Mouse (Mus musculus) kidney, embryonic 15.5 days (tissue): ENCODE data around the gene Alk. TPM values are rescaled to one million over a fixed set of nuclear protein-coding genes. Genes with fewer than 3 reads are reported as not detected.

Experiments
- ATAC-seq: fragments of 200-750 bp; cut with Nextera tagmentation; replicated peaks from 2 replicates; pipeline ENCODE4 v1.8.0; 2017; ENCODE audit warnings: moderate TSS enrichment; ENCODE audit not compliant: low FRiP score
- H3K27ac ChIP-seq: fragments of 300-500 bp; sonication (generic); 2 replicates; pipeline ENCODE4 v1.5.1; 2015; ENCODE audit warnings: mild to moderate bottlenecking, inconsistent platforms
- H3K27me3 ChIP-seq: fragments of 300-500 bp; sonication (generic); 2 replicates; pipeline ENCODE4 v1.6.1; 2015; ENCODE audit warnings: inconsistent platforms
- H3K36me3 ChIP-seq: fragments of 300-500 bp; sonication (generic); 2 replicates; pipeline ENCODE4 v1.6.1; 2015; ENCODE audit warnings: inconsistent platforms
- H3K4me1 ChIP-seq: fragments of 300-500 bp; sonication (generic); 2 replicates; pipeline ENCODE4 v1.6.1; 2015; ENCODE audit warnings: inconsistent platforms
- H3K4me2 ChIP-seq: fragments of 300-500 bp; sonication (generic); 2 replicates; pipeline ENCODE4 v1.6.1; 2015; ENCODE audit warnings: moderate library complexity, mild to moderate bottlenecking, inconsistent platforms
- H3K4me3 ChIP-seq: fragments of 300-500 bp; sonication (generic); replicated peaks from 2 replicates; pipeline ENCODE4 v1.5.1; 2015; ENCODE audit warnings: mild to moderate bottlenecking, inconsistent platforms
- H3K9ac ChIP-seq: fragments of 300-500 bp; sonication (generic); 2 replicates; pipeline ENCODE4 v1.6.1; 2015; ENCODE audit warnings: mild to moderate bottlenecking, inconsistent platforms
- H3K9me3 ChIP-seq: fragments of 300-500 bp; sonication (generic); replicated peaks from 2 replicates; pipeline ENCODE4 v1.6.1; 2016; ENCODE audit warnings: inconsistent platforms
- WGBS: fragments of 180-500 bp; shearing (Covaris S2); methylation state at CpG from one replicate; pipeline ENCODE4 v1.1.7; 2015; ENCODE audit warnings: mixed read lengths; 5-methylcytosine and 5-hydroxymethylcytosine counted together
- polyA plus RNA-seq: library from polyadenylated mRNA; unstranded; fragments of >200 nt; fragmentation: Nextera tagmentation; extraction: Ambion mirVana; gene quantifications from 2 replicates; pipeline ENCODE4 v1.2.1, GENCODE M21; 2015

Gene Alk
- polyA plus RNA-seq, 1 experiment from 2014 or later = 0.51 TPM

GRCm38 (mm10) chr17:72474166-72474565 lies 130.3 kb downstream of the Alk start:
- Histone ChIP-seq H3K27ac (no peak overlapping the region), H3K27me3 (no peaks in the 10 kb centered on the region), H3K9ac (no peak overlapping the region), H3K9me3 (no peaks in the 10 kb centered on the region), H3K4me1 (no peaks in the 10 kb centered on the region), H3K4me3 (no peak overlapping the region), H3K4me2 (no peak overlapping the region), H3K36me3 (no peaks in the 10 kb centered on the region)
- ATAC-seq = no peak
- 65% methylated on average over 5 of the region's 5 CpGs for WGBS

GRCm38 (mm10) chr17:72448477-72448876 lies 155.9 kb downstream of the Alk start:
- no peaks in the 10 kb centered on the region for H3K4me1 ChIP-seq
- no peak overlapping the region for H3K4me3 ChIP-seq
- no peak for ATAC-seq
- H3K4me2 ChIP-seq = no peak overlapping the region
- H3K9me3 ChIP-seq = no peaks in the 10 kb centered on the region
- H3K27ac ChIP-seq = no peak overlapping the region
- no peaks in the 10 kb centered on the region for H3K36me3 ChIP-seq
- 80% methylated on average over 4 of the region's 4 CpGs for WGBS
- no peaks in the 10 kb centered on the region for H3K27me3 ChIP-seq
- no peak overlapping the region for H3K9ac ChIP-seq

- H3K4me2 ChIP-seq = no peak overlapping the region
- no peaks in the 10 kb centered on the region for H3K36me3 ChIP-seq
- no peaks in the 10 kb centered on the region for H3K4me1 ChIP-seq
- no peaks in the 10 kb centered on the region for H3K9me3 ChIP-seq
- H3K4me3 ChIP-seq = no peak overlapping the region
- no peaks in the 10 kb centered on the region for H3K27me3 ChIP-seq
- no peak overlapping the region for H3K9ac ChIP-seq
- H3K27ac ChIP-seq = no peak overlapping the region
- WGBS = 72% methylated on average over 3 of the region's 3 CpGs
- ATAC-seq = no peak
These were observed 158.9 kb downstream of the Alk start for GRCm38 (mm10) chr17:72445204-72446177.

GRCm38 (mm10) chr17:72417451-72417850 lies 187.0 kb downstream of the Alk start:
- Histone ChIP-seq H3K4me1 (no peaks in the 10 kb centered on the region), H3K27ac (no peak overlapping the region), H3K9ac (no peak overlapping the region), H3K4me3 (no peak overlapping the region), H3K4me2 (no peak overlapping the region), H3K9me3 (no peaks in the 10 kb centered on the region), H3K36me3 (no peaks in the 10 kb centered on the region), H3K27me3 (no peaks in the 10 kb centered on the region)
- no peak for ATAC-seq
- 62% methylated on average over 4 of the region's 4 CpGs for WGBS

- Histone ChIP-seq H3K4me2 (no peak overlapping the region), H3K36me3 (no peaks in the 10 kb centered on the region), H3K27ac (no peak overlapping the region), H3K9me3 (no peaks in the 10 kb centered on the region), H3K27me3 (no peaks in the 10 kb centered on the region), H3K9ac (no peak overlapping the region), H3K4me1 (no peaks in the 10 kb centered on the region), H3K4me3 (no peak overlapping the region)
- no peak for ATAC-seq
These were observed 189.8 kb downstream of the Alk start for GRCm38 (mm10) chr17:72414676-72415075.

- Histone ChIP-seq H3K36me3 (no peaks in the 10 kb centered on the region), H3K27me3 (no peaks in the 10 kb centered on the region), H3K9ac (no peak overlapping the region), H3K4me3 (no peak overlapping the region), H3K4me2 (no peak overlapping the region), H3K4me1 (no peaks in the 10 kb centered on the region), H3K27ac (no peak overlapping the region), H3K9me3 (no peaks in the 10 kb centered on the region)
- no peak for ATAC-seq
- 64% methylated on average over 2 of the region's 2 CpGs for WGBS
These were observed 199.6 kb downstream of the Alk start for GRCm38 (mm10) chr17:72404813-72405212.

GRCm38 (mm10) chr17:72401861-72402260 lies 202.6 kb downstream of the Alk start:
- ATAC-seq = no peak
- Histone ChIP-seq H3K9me3 (no peaks in the 10 kb centered on the region), H3K4me3 (no peak overlapping the region), H3K4me1 (no peaks in the 10 kb centered on the region), H3K4me2 (no peak overlapping the region), H3K27ac (no peak overlapping the region), H3K27me3 (no peaks in the 10 kb centered on the region), H3K9ac (no peak overlapping the region), H3K36me3 (no peaks in the 10 kb centered on the region)
- 85% methylated on average over 3 of the region's 3 CpGs for WGBS

- Histone ChIP-seq H3K9me3 (no peaks in the 10 kb centered on the region), H3K9ac (no peak overlapping the region), H3K4me1 (0 out of 2 replicates have a peak, but pooled peaks cover 1% of the 10 kb centered on the region), H3K4me2 (no peak overlapping the region), H3K4me3 (no peak overlapping the region), H3K27ac (no peak overlapping the region), H3K36me3 (no peaks in the 10 kb centered on the region), H3K27me3 (no peaks in the 10 kb centered on the region)
- WGBS = 88% methylated on average over 2 of the region's 2 CpGs
- no peak for ATAC-seq
These were observed 203.1 kb downstream of the Alk start for GRCm38 (mm10) chr17:72401349-72401748.

- 64% methylated on average over 3 of the region's 3 CpGs for WGBS
- H3K4me3 ChIP-seq = no peak overlapping the region
- no peak overlapping the region for H3K9ac ChIP-seq
- H3K36me3 ChIP-seq = no peaks in the 10 kb centered on the region
- 0 out of 2 replicates have a peak, but pooled peaks cover 3% of the 10 kb centered on the region for H3K4me1 ChIP-seq
- no peak overlapping the region for H3K27ac ChIP-seq
- H3K4me2 ChIP-seq = no peak overlapping the region
- no peaks in the 10 kb centered on the region for H3K27me3 ChIP-seq
- ATAC-seq = no peak
- no peaks in the 10 kb centered on the region for H3K9me3 ChIP-seq
These were observed 204.9 kb downstream of the Alk start for GRCm38 (mm10) chr17:72399331-72400059.

- no peak overlapping the region for H3K27ac ChIP-seq
- no peaks in the 10 kb centered on the region for H3K9me3 ChIP-seq
- ATAC-seq = no peak
- no peak overlapping the region for H3K4me3 ChIP-seq
- H3K4me2 ChIP-seq = no peak overlapping the region
- H3K27me3 ChIP-seq = no peaks in the 10 kb centered on the region
- WGBS = 18% methylated on average over 8 of the region's 8 CpGs
- H3K9ac ChIP-seq = no peak overlapping the region
- no peaks in the 10 kb centered on the region for H3K36me3 ChIP-seq
- H3K4me1 ChIP-seq = 0 out of 2 replicates have a peak, but pooled peaks cover 3% of the 10 kb centered on the region
These were observed 208.5 kb downstream of the Alk start for GRCm38 (mm10) chr17:72395956-72396355.

GRCm38 (mm10) chr17:72368991-72369390 lies 235.4 kb downstream of the Alk start:
- Histone ChIP-seq H3K36me3 (no peaks in the 10 kb centered on the region), H3K9ac (no peak overlapping the region), H3K27me3 (no peaks in the 10 kb centered on the region), H3K4me3 (no peak overlapping the region), H3K4me2 (no peak overlapping the region), H3K27ac (no peak overlapping the region), H3K4me1 (no peaks in the 10 kb centered on the region), H3K9me3 (no peaks in the 10 kb centered on the region)
- WGBS = 86% methylated on average over 4 of the region's 4 CpGs
- no peak for ATAC-seq

GRCm38 (mm10) chr17:72362811-72363496 lies 241.5 kb downstream of the Alk start:
- no peak overlapping the region for H3K4me3 ChIP-seq

More at GRCm38 (mm10) chr17:72362811-72363496, 241.5 kb downstream of the Alk start:
- Histone ChIP-seq H3K27me3 (no peaks in the 10 kb centered on the region), H3K27ac (no peak overlapping the region), H3K9ac (no peak overlapping the region), H3K36me3 (no peaks in the 10 kb centered on the region), H3K4me2 (no peak overlapping the region), H3K4me1 (no peaks in the 10 kb centered on the region), H3K9me3 (peaks cover 1% of the 10 kb centered on the region; the same call in 1 of the 2 replicates)
- no peak for ATAC-seq
- 87% methylated on average over 10 of the region's 10 CpGs for WGBS
